Mouse (Mus musculus) cerebellum, adult 2 months (tissue): ENCODE measurements at regions not wholly inside any gene's neighbourhood (a gene's known extent, or its start where the extent isn't known, plus 50 kb on each side); places are given as distances from the start of the nearest gene placed in this dataset.

Experiments
- CTCF ChIP-seq: fragments of 200-500 bp; IDR thresholded peaks from 2 replicates; pipeline ENCODE4 v1.5.1; 2011; ENCODE audit warnings: low read depth, mild to moderate bottlenecking, control low read depth, low read length, moderate library complexity, borderline replicate concordance; ENCODE audit not compliant: insufficient read depth
- POLR2A ChIP-seq: fragments of 200-500 bp; IDR thresholded peaks from 2 replicates; pipeline ENCODE4 v1.6.1; 2011; ENCODE audit warnings: low read length, control low read depth, borderline replicate concordance; ENCODE audit not compliant: insufficient read depth

DNA sequence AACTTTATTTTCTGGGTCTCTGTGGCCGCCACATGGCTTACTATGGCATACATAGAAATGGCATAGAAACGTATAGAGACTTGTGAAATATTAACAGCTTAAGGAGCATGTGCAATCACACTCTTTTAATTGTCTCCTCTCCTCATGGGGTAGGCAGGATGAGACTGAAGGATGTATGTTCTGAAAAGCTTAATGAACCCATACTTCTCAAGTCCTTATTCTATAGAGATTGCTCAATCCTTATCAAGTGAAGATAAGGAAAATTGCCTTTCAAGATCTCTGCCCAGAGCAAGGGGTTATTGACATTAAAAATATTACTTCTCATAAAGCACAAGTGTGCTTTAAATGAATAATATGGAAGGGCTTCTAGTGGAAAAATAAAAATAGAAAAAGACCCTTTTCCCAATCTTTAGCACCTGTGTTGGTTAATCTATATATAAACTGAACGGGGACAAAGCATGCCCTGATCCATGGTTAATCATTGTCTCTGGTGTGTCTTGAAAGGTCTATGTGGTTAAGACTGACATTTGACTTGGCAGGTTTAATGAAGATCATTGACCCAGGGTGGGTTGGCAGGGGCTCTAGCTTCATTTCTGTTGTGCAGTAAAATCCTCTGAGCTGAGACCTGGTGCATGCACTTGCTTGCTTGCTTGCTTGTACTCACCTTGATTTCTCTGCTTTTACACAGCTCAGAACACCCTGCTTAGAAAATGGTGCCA is 78.3 kb upstream of the Lipc start:
- TF ChIP-seq CTCF (no peak), POLR2A (no peak)
